Mouse (Mus musculus): ENCODE data around the gene Cryba1. TPM values are rescaled to one million over a fixed set of nuclear protein-coding genes. Genes with fewer than 3 reads are reported as not detected.

The Cryba1 gene
- polyA plus RNA-seq, 1 experiment from 2014 or later = 0.38 TPM

- H3K4me2 ChIP-seq (replicated peaks) = no peak overlapping the region
- H3K4me3 ChIP-seq = no peak overlapping the region
- no peak for ATAC-seq (replicated peaks)
- H3K9me3 ChIP-seq = no peaks in the 10 kb centered on the region
- H3K27ac ChIP-seq (replicated peaks) = no peak overlapping the region
- H3K36me3 ChIP-seq = no peaks in the 10 kb centered on the region
- WGBS = 99% methylated on average over 2 of the region's 2 CpGs
- H3K9ac ChIP-seq (replicated peaks) = no peak overlapping the region
- no peaks in the 10 kb centered on the region for H3K4me1 ChIP-seq
- H3K27me3 ChIP-seq = no peaks in the 10 kb centered on the region
These were observed 52.3 kb downstream of the Cryba1 start for GRCm38 (mm10) chr11:77672746-77673145.

Other genes starting within 250 kb of the Cryba1 start
- gene Ankrd13b, start 235.6 kb downstream of the Cryba1 start, polyA plus RNA-seq (2015; fragmentation: Nextera tagmentation; extraction: Ambion mirVana) = 37.3 and 41.8 TPM in 2 replicates
- gene Git1, start 231.7 kb downstream of the Cryba1 start, polyA plus RNA-seq (2015; fragmentation: Nextera tagmentation; extraction: Ambion mirVana) = 14.4 and 15.9 TPM in 2 replicates
- gene Abhd15, start 210.2 kb downstream of the Cryba1 start, polyA plus RNA-seq (2015; fragmentation: Nextera tagmentation; extraction: Ambion mirVana) = 1.9 and 2.4 TPM in 2 replicates
- 15.0 and 19.5 TPM in 2 replicates for gene Trp53i13, start 209.3 kb downstream of the Cryba1 start, polyA plus RNA-seq (2015; fragmentation: Nextera tagmentation; extraction: Ambion mirVana)
- gene Gm10392, start 206.1 kb downstream of the Cryba1 start, polyA plus RNA-seq (2015; fragmentation: Nextera tagmentation; extraction: Ambion mirVana) = not detected in 2 replicates
- 27.0 and 28.9 TPM in 2 replicates for gene Taok1, start 117.5 kb downstream of the Cryba1 start, polyA plus RNA-seq (2015; fragmentation: Nextera tagmentation; extraction: Ambion mirVana)
- 3.8 and 3.9 TPM in 2 replicates for gene Nufip2, start 39.1 kb downstream of the Cryba1 start, polyA plus RNA-seq (2015; fragmentation: Nextera tagmentation; extraction: Ambion mirVana)
- 45.5 and 52.5 TPM in 2 replicates for gene Myo18a, start 38.0 kb upstream of the Cryba1 start, polyA plus RNA-seq (2015; fragmentation: Nextera tagmentation; extraction: Ambion mirVana)
- 2.4 and 2.5 TPM in 2 replicates for gene Gm10277, start 62.5 kb upstream of the Cryba1 start, polyA plus RNA-seq (2015; fragmentation: Nextera tagmentation; extraction: Ambion mirVana)
- gene Pipox, start 168.8 kb upstream of the Cryba1 start, polyA plus RNA-seq (2015; fragmentation: Nextera tagmentation; extraction: Ambion mirVana) = 10.2 and 11.2 TPM in 2 replicates
- gene Sez6, start 205.5 kb upstream of the Cryba1 start, polyA plus RNA-seq (2015; fragmentation: Nextera tagmentation; extraction: Ambion mirVana) = 243 and 249 TPM in 2 replicates

All from forebrain, embryonic 15.5 days (tissue).